Mouse (Mus musculus): ENCODE results near the gene Chp2.

Gene Chp2

DNA sequence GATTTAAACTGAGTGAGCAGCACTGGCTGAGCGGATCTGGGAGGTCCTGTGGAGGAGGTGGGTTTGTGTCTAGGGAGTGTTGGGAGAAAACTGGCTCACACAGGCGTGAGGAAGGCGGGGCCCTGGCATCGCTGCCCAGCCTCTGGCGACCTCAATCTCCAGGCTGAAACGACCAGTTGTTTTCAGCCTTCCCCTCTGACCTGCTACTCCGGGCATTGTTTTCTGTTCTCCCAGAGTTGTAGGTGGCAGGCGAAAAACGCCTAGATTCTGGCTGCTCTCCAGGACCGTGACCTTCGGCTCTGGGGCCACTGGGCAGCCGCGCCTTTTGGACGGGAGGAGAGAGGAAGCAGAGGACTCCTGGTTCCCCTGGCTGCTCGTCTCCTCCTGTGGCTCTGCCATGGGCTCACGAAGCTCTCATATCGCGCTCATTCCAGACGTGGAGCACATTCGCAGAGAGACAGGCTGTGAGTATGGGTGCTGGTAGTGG, at the start of gene Chp2:
TSS of gene Chp2 (plus strand) at position 182 of the 487 bp plus-strand sequence.
- peak; percentile 96 for DNase-seq

- DNase-seq, result no peak
These were observed 48.6 kb upstream of the Chp2 start for GRCm38 (mm10) chr7:122170705-122171104.

DNA sequence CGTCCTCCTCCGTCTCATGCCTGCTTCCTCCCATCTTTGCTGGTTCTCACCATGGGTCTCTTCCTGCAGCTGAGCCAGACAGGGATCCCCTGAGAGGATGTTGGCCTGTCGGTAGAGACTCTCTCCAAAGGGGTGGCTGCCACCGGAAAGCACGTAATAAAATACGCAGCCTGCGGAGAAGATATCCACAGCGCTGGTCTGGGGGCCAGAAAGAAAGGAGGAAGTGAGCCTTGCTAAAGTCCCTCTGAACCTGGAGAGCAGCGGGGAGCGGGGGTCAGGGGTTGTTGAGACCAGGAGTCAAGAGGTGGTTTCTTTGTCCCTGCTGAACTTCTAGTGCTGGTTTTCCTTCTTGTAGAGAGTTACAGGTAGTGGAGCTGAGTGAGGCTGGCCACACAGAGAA, 47.7 kb upstream of the Chp2 start:
- DNase-seq, result no peak

DNA sequence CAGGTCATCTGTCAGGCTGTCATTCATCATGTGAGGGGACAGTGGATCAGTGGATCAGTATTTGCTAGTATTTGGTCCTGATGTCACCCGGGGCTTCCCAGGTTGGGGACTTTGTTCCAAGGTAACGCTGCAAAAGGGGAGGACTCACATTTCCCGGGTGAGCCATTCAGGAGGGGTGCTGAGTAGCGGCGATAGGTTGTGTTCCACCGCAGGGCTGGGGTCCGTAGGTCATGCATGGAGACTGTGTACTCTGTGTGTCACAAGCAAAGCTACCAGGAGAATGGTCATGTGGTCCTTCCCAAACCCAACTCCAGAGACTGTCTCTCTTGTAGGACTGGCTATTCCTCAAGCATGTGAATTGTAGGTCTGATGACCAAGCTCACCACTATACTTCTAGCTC, 38.6 kb upstream of the Chp2 start:
- peak; percentile 85 for DNase-seq

DNA sequence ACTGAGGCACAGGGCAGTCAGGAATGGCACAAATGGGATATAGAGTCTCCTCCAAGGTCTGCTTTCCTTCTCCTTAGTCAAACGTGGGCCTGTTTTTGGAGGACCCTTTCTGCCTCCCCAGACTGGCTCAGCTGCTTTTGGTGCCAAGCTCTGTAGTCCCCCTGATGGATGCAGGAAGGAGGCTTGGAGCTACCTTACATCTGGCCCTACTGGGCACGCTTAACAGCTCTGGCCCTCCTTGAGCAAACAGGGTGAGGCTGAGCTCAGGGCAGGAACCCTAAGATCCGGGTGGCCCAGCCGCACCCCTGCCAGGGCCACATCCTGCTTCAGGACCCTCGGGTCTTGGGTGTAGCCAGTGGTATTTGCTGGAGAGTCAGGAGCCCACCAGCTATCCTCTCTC, 34.7 kb upstream of the Chp2 start:
- DNase-seq, result no peak

DNA sequence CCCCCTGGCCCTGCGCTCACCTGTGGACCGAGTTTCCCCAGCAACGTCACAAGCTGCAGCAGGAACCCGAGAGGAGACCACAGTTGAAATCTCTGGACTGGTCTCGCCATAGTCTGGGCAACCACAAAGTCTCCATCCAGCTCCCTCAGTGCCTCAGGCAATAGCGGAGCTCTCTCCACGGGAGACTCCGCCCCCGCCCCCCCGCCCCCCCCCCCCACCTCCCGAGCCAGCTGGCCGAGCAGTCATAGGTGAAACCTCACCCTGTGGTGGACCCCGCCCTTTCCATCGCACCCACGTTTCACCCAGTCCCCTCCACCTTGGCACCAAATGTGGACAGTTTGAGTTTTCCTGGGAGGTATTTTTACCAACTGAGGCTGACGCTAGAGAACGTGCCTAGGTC, 33.3 kb upstream of the Chp2 start, which contains the start of gene Ern2:
TSS of gene Ern2 (minus strand) at position 165 of the 400 bp plus-strand sequence.
- no peak for DNase-seq

- no peak for DNase-seq
These were observed 29.8 kb upstream of the Chp2 start for GRCm38 (mm10) chr7:122189484-122189883.

DNA sequence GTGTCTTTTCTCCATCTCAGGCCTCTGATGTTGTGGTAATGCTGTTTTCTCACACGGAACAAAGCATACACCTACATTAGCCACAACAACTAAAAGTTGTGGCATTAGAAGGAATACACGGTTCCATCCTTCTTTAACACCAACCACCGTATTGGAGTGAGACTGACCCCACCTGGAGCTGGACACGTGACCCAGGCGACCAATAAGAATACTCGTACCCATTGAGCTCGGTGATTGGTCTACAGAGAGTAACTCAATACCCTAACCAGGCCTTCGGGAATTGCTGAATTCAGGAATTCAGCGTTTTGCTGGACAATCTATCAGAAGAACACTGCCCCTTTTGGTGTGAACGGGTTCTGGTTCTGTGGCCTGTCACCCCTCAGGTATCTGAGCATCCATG, 28.2 kb upstream of the Chp2 start:
- no peak for DNase-seq

DNA sequence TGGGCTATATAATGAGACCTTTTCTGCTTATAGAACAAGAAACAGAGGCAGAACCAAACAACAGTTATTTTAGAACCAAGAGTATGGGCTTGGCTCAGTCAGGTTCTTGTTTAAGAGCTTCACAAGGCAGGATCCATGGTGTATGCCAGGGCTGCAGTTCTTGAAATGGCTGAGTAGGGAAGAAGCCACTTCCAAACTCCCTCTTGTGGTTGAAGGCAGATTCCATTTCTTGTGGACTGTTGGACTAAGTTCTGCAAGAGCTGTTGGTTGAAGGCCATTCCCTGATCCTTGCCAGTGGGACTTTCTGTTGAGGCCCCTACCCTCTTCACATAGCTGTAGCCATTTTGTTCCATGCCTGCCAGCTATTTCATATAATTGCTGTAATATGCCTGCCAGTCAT, 25.4 kb upstream of the Chp2 start:
- no peak for DNase-seq

DNA sequence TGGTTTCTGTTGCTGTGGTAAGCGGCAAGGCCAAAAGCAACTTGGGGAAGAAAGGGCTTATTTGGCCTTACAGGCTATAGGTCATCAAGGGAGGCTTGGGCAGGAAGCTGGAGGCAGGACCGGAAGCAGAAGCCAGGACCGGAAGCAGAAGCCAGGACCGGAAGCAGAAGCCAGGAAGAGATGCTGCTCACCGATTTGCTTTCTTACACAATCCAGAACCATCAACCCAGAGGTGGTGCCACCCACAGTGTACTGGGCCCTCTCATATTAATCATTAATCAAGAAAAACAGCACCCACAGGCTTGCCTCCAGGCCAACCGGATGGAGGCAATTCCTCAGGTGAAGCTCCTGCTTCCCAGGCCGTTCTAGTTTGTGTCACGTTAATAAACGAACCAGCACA, 22.5 kb upstream of the Chp2 start:
- DNase-seq, result no peak

DNA sequence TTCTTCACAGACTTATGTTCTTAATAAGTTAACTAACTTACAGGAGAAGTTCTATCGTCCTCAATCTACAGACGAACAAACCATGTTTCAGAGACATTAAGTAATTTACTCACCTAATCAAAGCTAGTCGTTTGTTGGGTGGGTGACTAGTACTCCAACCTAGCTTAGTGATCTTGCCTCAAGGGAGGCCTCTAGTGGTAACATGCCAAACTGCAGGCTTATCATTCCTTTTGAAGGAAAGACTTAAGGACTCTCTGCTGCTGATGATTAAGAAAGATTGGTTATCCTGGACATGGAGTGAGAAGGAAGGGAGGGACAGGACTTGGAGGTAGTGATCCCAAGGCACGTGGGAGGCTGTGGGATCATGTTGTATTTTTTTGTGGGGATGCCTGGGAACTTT, 22.0 kb upstream of the Chp2 start:
- no peak for DNase-seq

DNA sequence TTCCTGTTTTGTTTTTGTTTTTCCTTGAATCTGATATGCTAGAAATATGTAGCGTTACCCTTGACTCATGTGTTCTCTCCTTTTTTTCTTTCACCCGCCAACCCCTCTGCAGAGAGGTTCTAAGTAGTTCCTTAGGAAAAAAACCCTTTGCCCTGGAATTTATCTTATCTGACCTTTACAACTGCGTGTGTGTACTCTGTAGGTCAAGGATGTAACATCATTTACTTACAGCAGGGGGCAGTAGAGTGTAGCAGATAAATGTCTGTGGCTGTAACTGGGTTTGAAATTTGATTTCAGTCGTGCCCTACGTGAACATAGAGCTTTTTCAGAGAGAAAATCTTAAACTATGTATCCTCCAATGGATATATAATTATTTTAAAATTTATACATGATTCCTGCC, 20.0 kb upstream of the Chp2 start:
- DNase-seq, result no peak

- DNase-seq, result no peak
These were observed 15.4 kb upstream of the Chp2 start for GRCm38 (mm10) chr7:122203936-122204335.

GRCm38 (mm10) chr7:122206121-122206520, 13.2 kb upstream of the Chp2 start:
- DNase-seq, result no peak

GRCm38 (mm10) chr7:122208276-122209021, 10.8 kb upstream of the Chp2 start:
- DNase-seq, result peak; percentile 94

DNA sequence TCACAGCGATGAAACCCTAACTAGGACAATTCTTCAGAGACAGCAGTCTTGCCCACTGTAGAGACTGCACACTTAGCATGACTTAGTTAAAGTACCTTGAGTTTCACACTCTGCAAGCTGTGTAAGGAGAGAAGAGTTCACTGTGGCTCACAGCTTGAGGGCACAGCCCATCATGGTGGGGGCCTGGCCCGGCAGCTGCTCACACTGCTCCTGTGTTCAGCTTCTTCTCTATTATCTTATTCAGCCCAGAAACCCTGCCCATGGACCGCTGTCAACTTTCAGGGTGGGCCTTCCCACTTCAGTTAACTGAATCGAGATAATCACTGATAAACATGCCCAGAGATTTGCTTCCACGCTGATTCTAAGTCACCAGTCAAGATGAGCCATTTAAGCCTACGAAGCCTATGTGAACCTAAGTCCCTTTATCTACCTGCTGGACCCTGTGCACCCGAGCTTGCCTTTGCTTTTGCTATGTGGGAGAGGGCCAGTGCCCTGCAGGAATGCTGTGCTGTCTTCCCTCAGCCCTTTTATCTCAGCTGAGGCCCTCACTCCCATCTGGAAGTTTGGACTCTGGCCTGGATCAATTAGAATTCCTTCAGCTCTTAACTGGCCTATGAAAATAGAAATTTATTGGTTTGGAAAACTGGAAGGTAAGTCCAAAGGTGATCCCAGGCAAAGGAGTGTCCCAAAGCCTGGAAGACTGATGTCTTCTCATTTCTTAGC, 6.9 kb downstream of the Chp2 start:
- no peak for DNase-seq

DNA sequence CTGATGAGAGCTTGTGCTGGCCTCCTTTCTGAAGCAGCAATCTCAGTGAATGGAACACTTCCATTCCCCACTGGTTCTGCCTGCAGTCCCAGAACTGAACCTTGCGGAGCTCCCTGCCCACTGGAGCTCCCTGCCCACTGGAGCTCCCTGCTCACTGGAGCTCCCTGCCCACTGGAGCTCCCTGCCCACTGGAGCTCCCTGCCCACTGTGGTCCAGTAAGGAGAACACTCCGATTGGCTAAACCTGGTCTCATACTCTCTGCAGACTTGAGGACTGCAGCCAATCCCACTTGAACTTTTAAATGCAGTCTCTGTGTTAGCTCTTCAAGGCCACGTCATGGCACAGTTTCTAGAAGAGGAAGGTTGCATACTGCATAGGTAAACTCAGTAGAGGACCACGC, 7.4 kb downstream of the Chp2 start:
- no peak for DNase-seq

DNA sequence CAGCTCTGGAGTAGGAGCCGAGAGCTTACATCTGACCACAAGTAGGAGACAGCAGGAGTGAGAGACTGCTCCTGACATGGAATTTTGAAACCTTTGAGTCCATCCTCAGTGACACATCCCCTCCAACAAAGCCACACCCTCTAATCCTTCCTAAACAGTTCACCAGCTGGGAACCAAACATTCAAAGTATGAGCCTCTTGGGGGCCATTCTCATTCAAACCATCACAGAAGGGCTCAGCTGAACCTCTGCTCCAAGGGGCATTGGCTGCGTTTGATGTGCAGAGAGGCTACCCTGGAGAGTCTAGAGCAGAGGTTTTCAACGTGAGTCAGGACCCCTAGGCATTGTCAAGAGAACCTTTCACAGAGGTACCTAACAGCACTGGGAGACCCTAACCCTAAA, 10.0 kb downstream of the Chp2 start:
- no peak for DNase-seq

- no peak for DNase-seq
These were observed 10.6 kb downstream of the Chp2 start for GRCm38 (mm10) chr7:122229916-122230315.

DNA sequence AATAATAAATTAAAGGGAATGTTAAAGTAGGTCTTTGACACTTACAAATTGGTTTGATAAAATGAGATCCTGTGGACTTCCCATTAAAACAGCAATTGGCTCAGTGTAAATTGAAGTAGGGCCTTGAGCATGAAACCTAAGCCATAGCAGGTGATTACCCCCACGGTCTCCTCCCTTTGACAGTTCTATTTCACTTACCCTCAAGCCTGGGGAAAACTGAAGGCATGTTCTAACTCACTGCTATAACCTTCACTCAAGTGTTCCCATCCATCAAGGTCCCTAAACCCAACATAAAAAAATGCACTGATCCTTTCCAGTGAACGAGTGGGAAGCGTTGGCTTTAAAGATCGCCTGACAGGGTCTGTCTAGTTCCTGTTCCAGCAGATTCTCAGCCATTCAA, 11.6 kb downstream of the Chp2 start:
- DNase-seq, result no peak

GRCm38 (mm10) chr7:122238939-122239338, 19.6 kb downstream of the Chp2 start:
- no peak for DNase-seq

DNA sequence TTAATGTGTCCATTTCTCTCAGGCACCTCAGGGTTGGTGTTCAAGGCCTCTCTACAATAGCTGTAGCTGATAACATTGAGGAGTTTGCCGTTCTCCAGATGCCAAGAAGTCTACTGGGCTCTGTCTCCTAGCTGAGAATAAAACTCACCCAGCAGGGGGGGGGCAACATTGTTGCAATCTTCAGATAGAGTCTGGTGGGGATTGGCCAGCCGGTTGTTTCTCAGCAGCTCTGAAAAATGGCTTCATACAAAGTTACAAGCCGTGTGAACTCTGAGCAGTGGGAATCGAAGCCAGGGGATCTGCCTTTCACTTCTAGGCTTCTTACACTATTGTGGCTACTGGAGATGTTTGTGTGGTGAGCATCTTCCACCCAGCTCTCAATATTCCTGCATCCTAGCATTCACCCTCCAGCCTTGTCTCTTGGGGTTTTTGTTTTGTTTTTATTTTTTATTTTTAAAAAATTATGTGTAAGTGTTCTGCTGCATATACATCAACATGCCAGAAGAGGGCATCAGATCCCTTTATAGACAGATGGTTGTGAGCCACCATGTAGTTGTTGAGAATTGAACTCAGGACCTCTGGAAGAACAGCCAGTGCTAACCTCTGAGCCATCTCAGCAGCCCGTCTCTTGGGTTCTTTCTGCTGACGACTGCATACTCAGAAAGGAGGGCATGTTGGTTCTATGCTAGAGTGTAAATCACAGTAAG, 21.3 kb downstream of the Chp2 start:
- DNase-seq, result peak; percentile 57

- peak; percentile 83 for DNase-seq
These were observed 23.0 kb downstream of the Chp2 start for GRCm38 (mm10) chr7:122242260-122242659.

GRCm38 (mm10) chr7:122242744-122243143, 23.4 kb downstream of the Chp2 start:
- DNase-seq, result peak; percentile 50

Measured in heart, adult 11 months (tissue).